Mouse (Mus musculus) lung, postnatal 0 days (tissue): ENCODE results near the gene Oaz2.

Source experiments
- CTCF ChIP-seq: IDR thresholded peaks from 2 replicates; pipeline ENCODE4 v1.5.1; 2016; ENCODE audit warnings: antibody characterized with exemption, mild to moderate bottlenecking
- EP300 ChIP-seq: IDR thresholded peaks from 2 replicates; pipeline ENCODE4 v1.6.1; 2016; ENCODE audit warnings: antibody characterized with exemption, mild to moderate bottlenecking, control low read depth

- TF ChIP-seq CTCF (peak; percentile 67), EP300 (no peak)
These were observed 6.8 kb upstream of the Oaz2 start for GRCm38 (mm10) chr9:65661029-65661428.
